Mouse (Mus musculus) kidney, postnatal 10 days (tissue): ENCODE measurements around the gene Bod1l.

ENCODE experiments used
- DNase-seq: peaks from one replicate; pipeline ENCODE4 v3.0.0; 2021; ENCODE audit warnings: mixed read lengths

Bod1l gene

GRCm38 (mm10) chr5:41844147-41844529 lies at the start of gene Bod1l:
Gene Bod1l (minus strand): TSS chr5:41844315.
- DNase-seq = peak; percentile 98

GRCm38 (mm10) chr5:41893351-41893750 lies 49.2 kb upstream of the Bod1l start:
- no peak for DNase-seq

DNA sequence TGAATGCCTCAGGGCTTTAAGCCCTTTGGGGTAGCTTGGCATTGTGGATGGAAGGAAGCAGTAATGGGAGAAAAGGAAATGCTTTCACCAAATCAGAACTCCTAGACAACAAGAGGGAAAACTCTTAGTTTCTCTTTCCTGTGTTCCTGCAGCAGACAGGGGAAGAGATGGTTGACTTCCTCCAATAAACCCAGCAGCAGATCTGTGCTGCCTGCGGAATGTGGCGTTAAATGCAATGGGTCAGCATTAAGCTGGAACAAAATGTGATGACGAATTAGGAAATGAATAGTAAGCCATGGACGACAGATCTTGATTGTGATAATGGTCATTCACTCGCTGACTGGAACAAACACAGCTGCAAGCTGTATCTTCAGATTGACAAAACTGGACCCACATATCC lies 46.8 kb upstream of the Bod1l start:
- no peak for DNase-seq

GRCm38 (mm10) chr5:41889245-41889849 lies 45.2 kb upstream of the Bod1l start:
- DNase-seq = no peak

GRCm38 (mm10) chr5:41888834-41889233 lies 44.7 kb upstream of the Bod1l start:
- DNase-seq = no peak

GRCm38 (mm10) chr5:41887738-41888137 lies 43.6 kb upstream of the Bod1l start:
- peak; percentile 84 for DNase-seq

GRCm38 (mm10) chr5:41884563-41884962 lies 40.4 kb upstream of the Bod1l start:
- peak; percentile 77 for DNase-seq

DNA sequence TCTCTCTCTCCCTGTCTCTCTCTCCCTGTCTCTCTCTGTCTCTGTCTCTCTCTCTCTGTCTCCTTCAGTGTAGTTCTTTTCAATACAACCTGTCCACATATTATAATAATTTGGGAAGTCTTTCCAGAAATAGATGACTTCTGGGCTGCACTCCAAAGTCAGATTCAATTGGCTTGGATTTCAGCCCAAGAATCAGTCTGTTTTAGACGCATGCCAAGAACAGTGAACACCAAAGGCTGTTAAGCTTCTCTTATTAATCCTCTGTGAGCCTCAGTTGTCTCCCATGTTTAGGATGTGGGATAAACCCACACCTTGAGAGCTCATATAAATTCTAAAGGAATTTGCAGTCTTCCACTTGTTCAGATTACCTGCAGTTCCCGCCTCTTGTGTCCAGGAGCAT lies 27.0 kb upstream of the Bod1l start:
- no peak for DNase-seq

GRCm38 (mm10) chr5:41855781-41856180 lies 11.7 kb upstream of the Bod1l start:
- no peak for DNase-seq

DNA sequence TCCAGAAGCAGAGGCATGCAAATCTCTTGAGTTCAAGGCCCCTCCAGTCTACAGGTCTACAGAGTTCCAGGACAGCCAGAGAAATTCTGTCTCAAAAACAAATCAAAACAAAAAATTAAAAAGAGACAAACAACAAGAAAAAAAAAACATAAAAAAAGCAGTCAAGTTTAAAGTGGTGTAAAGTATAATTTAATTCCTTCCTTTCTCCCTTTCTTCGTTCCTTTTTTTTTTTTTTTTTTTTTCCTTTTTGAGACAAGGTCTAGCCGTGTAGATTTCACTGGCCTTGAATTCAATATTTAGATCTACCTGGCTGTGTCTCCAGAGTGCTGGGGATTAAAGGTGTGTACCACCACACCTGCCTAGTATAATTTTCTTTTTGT lies 1.4 kb upstream of the Bod1l start:
- DNase-seq = no peak

- DNase-seq = peak; percentile 32
Measured at GRCm38 (mm10) chr5:41844820-41845557, 874 bp upstream of the Bod1l start.

- no peak for DNase-seq
Measured at GRCm38 (mm10) chr5:41843419-41844146, 532 bp downstream of the Bod1l start.

- DNase-seq = peak; percentile 63
Measured at GRCm38 (mm10) chr5:41842681-41843080, 1.4 kb downstream of the Bod1l start.

DNA sequence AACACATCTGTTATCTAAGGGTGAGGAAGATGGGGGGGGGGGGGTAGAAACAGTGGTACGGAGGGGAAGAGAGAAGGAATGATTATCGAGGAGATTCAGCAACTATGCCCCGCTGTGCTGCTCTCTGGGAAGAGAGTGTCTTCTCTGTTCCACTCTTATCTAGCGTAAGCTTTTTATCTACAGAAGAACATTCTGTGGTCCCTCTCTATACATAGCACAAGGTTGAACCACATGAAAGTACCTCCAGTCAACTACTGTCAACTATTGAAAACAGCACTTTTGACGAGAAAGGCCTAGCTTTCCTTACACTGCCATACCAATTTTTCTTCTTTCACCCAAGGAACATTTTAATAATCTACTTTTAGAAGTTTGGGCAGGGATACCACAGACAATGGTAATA lies 2.4 kb downstream of the Bod1l start:
- DNase-seq = no peak

DNA sequence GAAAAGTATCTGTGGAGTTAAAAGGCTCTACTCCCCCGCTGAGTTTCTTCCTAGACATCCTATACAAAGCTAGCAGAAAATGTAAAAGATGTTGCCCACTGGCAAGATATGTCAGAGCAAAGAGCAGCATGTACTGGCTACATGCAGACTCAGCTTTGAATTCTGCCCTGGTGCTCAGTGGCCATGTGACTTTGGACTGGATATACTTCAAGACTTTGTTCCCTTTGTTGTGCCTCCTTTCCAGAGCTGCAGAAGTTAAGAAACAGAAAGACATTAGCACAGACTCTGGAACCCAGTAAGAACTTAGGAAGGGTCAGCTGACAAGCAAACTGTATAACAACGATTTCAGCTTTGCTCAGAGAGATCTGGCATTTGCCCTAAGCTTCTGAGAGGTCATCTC lies 14.0 kb downstream of the Bod1l start:
- no peak for DNase-seq

- DNase-seq = no peak
Measured at GRCm38 (mm10) chr5:41821158-41821557, 23.0 kb downstream of the Bod1l start.

- no peak for DNase-seq
Measured at GRCm38 (mm10) chr5:41820530-41820929, 23.6 kb downstream of the Bod1l start.

- no peak for DNase-seq
Measured at GRCm38 (mm10) chr5:41812516-41812915, 31.6 kb downstream of the Bod1l start.

GRCm38 (mm10) chr5:41811279-41811678 lies 32.8 kb downstream of the Bod1l start:
- no peak for DNase-seq

DNA sequence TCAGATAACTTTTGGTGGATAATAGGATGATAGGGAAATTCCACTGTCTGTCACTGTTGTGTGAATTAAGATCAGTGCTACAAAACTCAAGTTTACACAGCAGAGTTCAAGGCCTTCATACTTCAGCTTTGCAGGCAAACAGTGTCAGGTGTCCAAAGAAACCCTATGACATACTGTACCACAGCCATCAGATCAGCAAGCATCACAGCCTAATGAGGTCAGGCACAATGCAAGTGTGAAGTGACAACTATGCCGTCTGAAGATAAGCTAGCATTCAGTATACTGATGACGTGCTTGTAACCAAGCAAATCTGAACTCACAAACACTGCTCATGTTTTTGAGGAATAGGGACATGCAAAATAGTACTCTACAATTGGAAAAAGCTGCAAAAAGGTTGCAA lies 36.7 kb downstream of the Bod1l start:
- no peak for DNase-seq

DNA sequence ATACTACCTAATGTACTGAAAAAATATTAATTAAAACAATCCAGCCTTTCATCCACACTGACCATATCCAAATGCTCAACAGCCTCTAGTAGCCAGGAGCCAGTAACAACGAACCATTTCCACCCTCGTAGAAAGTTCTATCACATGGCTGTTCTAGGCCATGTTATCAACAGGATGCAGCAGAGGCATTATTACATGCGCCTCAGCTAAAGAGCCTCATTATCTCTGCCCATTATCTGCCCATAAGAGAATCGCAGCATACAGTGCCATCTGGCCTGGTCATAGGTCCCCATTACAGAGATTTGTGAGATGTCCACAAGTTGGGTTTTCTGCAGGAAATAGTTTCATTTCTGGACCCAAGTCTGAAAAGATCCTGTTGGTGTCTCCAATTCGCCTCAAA lies 37.9 kb downstream of the Bod1l start:
- no peak for DNase-seq

DNA sequence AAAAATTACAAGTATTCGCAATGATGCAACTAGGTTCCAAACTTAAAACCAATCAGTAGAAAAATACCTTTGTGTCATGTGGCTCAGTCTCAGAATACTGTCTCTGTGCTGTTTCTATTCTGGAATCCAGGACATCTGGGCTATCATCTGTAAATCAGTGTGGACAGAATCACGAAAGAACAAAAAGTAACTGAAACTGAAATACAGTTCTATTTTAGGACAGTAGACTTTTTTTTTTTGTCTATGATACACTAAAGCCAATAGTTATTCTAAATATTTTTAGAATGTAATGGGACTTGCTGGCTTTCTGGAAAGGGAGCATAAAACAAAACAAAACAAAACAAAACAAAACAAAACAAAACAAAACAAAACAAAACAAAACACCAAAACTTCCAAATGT lies 39.0 kb downstream of the Bod1l start:
- DNase-seq = no peak

GRCm38 (mm10) chr5:41804643-41805042 lies 39.5 kb downstream of the Bod1l start:
- DNase-seq = no peak

DNA sequence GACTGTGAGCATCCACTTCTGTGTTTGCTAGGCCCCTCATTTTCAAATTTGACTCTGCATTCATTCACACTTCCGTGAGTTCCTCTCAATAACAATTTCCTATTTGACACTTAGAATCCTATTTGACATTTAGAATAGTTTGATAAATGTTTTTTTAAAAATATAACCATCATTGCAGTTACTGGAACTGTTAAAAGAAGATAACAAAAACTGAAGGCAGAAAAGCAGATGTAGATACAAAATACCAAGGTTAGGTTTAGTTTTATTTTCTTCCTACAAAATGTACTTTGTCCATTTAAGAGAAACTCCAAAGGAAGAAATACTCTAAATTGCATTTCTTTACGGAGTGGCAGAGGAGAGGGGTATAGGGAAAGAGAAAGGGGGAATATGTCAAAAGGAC lies 42.5 kb downstream of the Bod1l start:
- DNase-seq = no peak
